Mouse (Mus musculus) right cerebral cortex, postnatal 36 days (tissue): Measurements from ENCODE around the gene Tmem256.

ENCODE experiments used
- DNase-seq, 2 experiments: peaks; one replicate each; pipeline ENCODE4 v3.0.0; 2022; ENCODE audit warnings: low spot score in 2 of 2, mixed read lengths in 1 of 2

Gene Tmem256

DNA sequence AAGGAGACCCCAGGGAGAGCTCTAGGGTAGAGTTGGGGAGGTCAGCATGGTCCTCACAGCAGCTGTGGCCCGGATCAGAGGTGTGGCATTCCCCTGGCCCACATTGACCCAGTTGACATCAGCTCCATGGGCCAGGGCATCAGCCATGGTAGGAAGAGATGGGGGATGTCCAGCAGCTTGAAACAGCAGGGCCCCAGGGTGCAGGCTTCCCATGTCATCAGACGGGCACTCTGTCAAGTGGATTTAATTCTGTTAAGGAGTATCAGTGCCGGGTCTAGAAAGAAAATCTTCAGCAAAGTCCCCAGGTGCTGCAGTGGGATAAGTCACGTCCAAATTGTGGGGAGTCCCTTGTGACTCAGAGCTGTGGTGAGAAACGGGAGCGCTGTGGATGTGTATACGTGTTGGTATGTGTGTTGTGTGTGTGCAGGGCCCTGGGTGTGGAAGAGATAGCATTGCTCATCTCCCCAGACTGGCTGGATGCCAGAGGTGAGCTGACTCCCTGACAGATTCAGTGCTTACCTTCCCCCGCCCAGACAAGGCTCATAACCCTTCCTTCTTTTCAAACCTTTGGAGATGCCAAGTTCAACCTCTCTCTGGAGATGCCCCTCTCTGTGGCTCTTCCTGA is 45.3 kb downstream of the Tmem256 start:
- no peak for DNase-seq

DNA sequence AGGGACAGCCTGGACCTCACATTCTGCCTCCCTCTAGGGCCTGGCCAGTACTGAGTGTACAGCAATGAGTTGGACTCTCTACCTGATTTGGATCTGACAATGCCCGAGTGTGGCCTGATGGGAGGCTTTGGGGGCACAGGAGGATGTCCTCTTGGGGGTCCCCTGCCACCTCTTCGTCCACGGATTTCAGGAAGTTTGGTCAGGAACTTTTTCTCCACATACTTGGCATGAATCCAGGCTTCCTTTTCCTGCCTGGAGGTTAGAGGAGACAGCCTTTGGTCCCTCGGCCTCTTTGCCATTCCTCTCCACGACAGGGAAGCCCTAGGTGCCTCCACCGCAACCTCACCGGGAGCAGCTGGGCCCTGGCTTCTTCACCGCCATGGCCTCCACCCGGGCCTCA is 45.9 kb downstream of the Tmem256 start:
- DNase-seq, result no peak

DNA sequence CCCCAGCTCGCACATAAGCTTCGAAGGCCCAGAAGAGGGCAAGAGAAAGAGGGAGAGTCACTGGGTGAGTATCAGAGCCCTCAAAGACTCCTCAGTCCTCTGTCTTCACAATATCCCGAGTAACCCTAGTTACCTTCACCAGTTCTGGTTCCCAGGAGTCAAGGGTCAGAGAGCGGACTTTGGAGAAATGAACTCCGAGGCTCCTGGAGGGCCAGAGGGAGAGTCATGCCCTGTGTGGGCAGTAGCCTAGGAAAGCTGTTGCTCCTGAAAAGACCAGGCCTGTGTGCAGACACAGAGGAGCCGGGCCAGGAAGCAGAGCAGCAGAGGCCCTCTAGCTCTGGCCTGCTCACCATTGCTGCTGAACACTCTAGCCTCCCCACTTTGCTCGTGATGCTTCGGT is 46.3 kb downstream of the Tmem256 start:
- DNase-seq, result no peak

DNA sequence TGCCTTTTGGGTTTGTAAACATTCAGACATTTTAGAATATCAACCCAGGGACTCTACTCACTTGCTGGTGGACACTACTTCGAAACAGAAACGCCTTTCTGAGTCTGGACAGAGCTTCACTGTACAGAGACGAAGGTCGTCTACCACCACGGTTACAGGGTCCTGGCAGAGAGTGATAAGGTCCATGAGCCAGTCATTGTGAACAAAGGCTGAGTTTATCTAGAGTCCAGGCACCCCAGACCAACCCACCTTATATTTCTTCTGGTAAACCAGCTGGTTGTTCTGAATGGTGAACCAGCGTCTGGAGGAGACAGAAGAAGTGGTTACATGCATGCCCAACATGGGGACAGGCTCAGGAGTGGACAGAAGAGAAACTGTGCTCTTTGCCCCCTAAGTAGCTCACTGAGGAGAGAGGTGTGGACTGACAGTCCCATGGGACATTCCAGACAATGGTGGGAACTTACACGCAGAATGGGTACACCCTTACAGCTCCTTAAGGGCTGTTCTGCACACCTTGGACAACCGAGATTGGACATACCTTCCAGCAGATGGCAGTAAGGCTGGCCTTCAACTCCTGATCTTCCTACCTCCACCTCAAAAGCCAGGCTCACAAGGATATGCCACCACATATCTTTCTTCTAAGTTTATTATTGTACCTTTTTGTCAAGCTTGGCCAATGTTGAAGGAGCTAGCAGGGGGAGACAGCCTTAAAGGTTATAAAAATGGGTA is 48.8 kb downstream of the Tmem256 start:
- DNase-seq, result no peak
